Mouse (Mus musculus) myocyte (in vitro differentiated cells): ENCODE data around the gene Bclaf3. TPM values are rescaled to one million over a fixed set of nuclear protein-coding genes. Genes with fewer than 3 reads are reported as not detected.
"Not testable (repeated sequence)": the region's sequence is repeated elsewhere in the genome, so short reads cannot be mapped to it uniquely, and the experiment has no call there.

Experiments
- H3K27me3 ChIP-seq: one replicate; pipeline ENCODE4 v1.6.1; 2011; ENCODE audit not compliant: control insufficient read depth, insufficient read depth, insufficient read length
- H3K36me3 ChIP-seq: one replicate; pipeline ENCODE4 v1.6.1; 2011; ENCODE audit not compliant: control insufficient read depth, insufficient read depth
- H3K4me2 ChIP-seq: one replicate; pipeline ENCODE4 v1.6.1; 2011; ENCODE audit warnings: low read depth, control low read depth
- H3K4me3 ChIP-seq: one replicate; pipeline ENCODE4 v1.5.1; 2011; ENCODE audit warnings: mild to moderate bottlenecking, control low read depth, moderate library complexity
- H3K79me2 ChIP-seq: one replicate; pipeline ENCODE4 v1.6.1; 2011; ENCODE audit not compliant: control insufficient read depth, insufficient read depth
- H3ac ChIP-seq: one replicate; pipeline ENCODE4 v1.6.1; 2011; ENCODE audit not compliant: control insufficient read depth, insufficient read length
- CEBPB ChIP-seq: IDR thresholded peaks from 2 replicates; pipeline ENCODE4 v1.6.1; 2011; ENCODE audit warnings: mild to moderate bottlenecking, moderate library complexity; ENCODE audit not compliant: poor library complexity, insufficient read depth, severe bottlenecking
- E2F4 ChIP-seq: IDR thresholded peaks from one replicate; pipeline ENCODE4 v1.6.1; 2011; ENCODE audit warnings: mild to moderate bottlenecking, control low read depth, moderate library complexity; ENCODE audit not compliant: insufficient read depth
- MAX ChIP-seq: IDR thresholded peaks from one replicate; pipeline ENCODE4 v1.6.1; 2011; ENCODE audit warnings: low read depth, mild to moderate bottlenecking, control low read depth
- MYOD1 ChIP-seq, 3 experiments: IDR thresholded peaks; one replicate each; pipeline ENCODE4 v1.6.1; 2011; ENCODE audit warnings: control low read depth in 2 of 3, low read depth in 2 of 3, mild to moderate bottlenecking in 2 of 3, moderate library complexity in 1 of 3; ENCODE audit not compliant: insufficient read length in 2 of 3, control insufficient read depth in 1 of 3
- MYOG ChIP-seq, 3 experiments: IDR thresholded peaks; one replicate each; pipeline ENCODE4 v1.6.1; 2011; ENCODE audit warnings: control low read depth in 2 of 3, low read depth in 2 of 3, mild to moderate bottlenecking in 2 of 3; ENCODE audit not compliant: insufficient read length in 2 of 3, control insufficient read depth in 1 of 3, insufficient read depth in 1 of 3
- POLR2A ChIP-seq: IDR thresholded peaks from one replicate; pipeline ENCODE4 v1.6.1; 2011; ENCODE audit warnings: low read depth, mild to moderate bottlenecking, control low read depth, moderate library complexity; ENCODE audit not compliant: insufficient read length
- POLR2AphosphoS2 ChIP-seq: IDR thresholded peaks from one replicate; pipeline ENCODE4 v1.6.1; 2011; ENCODE audit warnings: low read depth, control low read depth; ENCODE audit not compliant: insufficient read length
- REST ChIP-seq: IDR thresholded peaks from one replicate; pipeline ENCODE4 v1.6.1; 2011; ENCODE audit warnings: mild to moderate bottlenecking, control low read depth, moderate library complexity; ENCODE audit not compliant: insufficient read depth, insufficient read length
- SRF ChIP-seq: IDR thresholded peaks from one replicate; pipeline ENCODE4 v1.6.1; 2011; ENCODE audit warnings: low read depth; ENCODE audit not compliant: control insufficient read depth, insufficient read length
- TCF12 ChIP-seq: IDR thresholded peaks from one replicate; pipeline ENCODE4 v1.6.1; 2011; ENCODE audit warnings: mild to moderate bottlenecking, control low read depth; ENCODE audit not compliant: poor library complexity, insufficient read depth, severe bottlenecking
- TCF3 ChIP-seq: IDR thresholded peaks from one replicate; pipeline ENCODE4 v1.6.1; 2011; ENCODE audit warnings: low read depth, control low read depth; ENCODE audit not compliant: insufficient read length
- USF1 ChIP-seq: IDR thresholded peaks from one replicate; pipeline ENCODE4 v1.6.1; 2011; ENCODE audit warnings: low read depth, mild to moderate bottlenecking, control low read depth, moderate library complexity
- polyA plus RNA-seq: library from polyadenylated mRNA; unstranded; fragments of >200 nt; fragmentation: generic; extraction: Trizol; gene quantifications from one replicate; pipeline ENCODE4 v1.2.1, GENCODE M21; 2012; ENCODE audit warnings: missing spikeins

Bclaf3 gene
- polyA plus RNA-seq, 1 experiment, result 2.6 TPM

- Histone ChIP-seq H3K4me3 (no peak overlapping the region), H3ac (no peak overlapping the region)
- no peak for TF ChIP-seq USF1
Observed at GRCm38 (mm10) chrX:159522651-159523050, 3.8 kb upstream of the Bclaf3 start.

GRCm38 (mm10) chrX:159532427-159532810 lies 5.9 kb downstream of the Bclaf3 start:
- H3K36me3 ChIP-seq, result no peaks in the 10 kb centered on the region
- H3K4me2 ChIP-seq, result peak overlapping the region; percentile 12
- peak overlapping the region; percentile 36 for H3K4me3 ChIP-seq
- H3ac ChIP-seq, result peak overlapping the region; percentile 67
- peak; percentile 77 for TF ChIP-seq POLR2A
- TF ChIP-seq TCF3, result no peak
- TF ChIP-seq USF1, result no peak
- TF ChIP-seq MAX, result no peak
- TF ChIP-seq REST, result no peak
- TF ChIP-seq SRF, result no peak
- no peak for TF ChIP-seq MYOG (IDR thresholded peaks at IDR 0.05; ENCODE audit: control insufficient read depth in 1 of 3, insufficient read depth in 1 of 3, insufficient read length in 2 of 3, low read depth in 2 of 3)
- TF ChIP-seq E2F4, result no peak
- TF ChIP-seq CEBPB, result no peak
- no peak for TF ChIP-seq TCF12
- peak; percentile 82 for TF ChIP-seq POLR2AphosphoS2
- no peak for TF ChIP-seq MYOD1 (IDR thresholded peaks at IDR 0.05; ENCODE audit: control insufficient read depth in 1 of 3, insufficient read length in 2 of 3, low read depth in 2 of 3)
- H3K79me2 ChIP-seq, result peaks cover 26% of the 10 kb centered on the region
- H3K27me3 ChIP-seq, result no peaks in the 10 kb centered on the region

More at GRCm38 (mm10) chrX:159522651-159523050, 3.8 kb upstream of the Bclaf3 start:
- no peak overlapping the region for H3K4me2 ChIP-seq
- H3K27me3 ChIP-seq, result no peaks in the 10 kb centered on the region
- H3K79me2 ChIP-seq, result no peaks in the 10 kb centered on the region
- H3K36me3 ChIP-seq, result no peaks in the 10 kb centered on the region

- TF ChIP-seq SRF (no peak), REST (no peak), USF1 (no peak), TCF3 (no peak), CEBPB (no peak), POLR2A (no peak), MYOD1 (IDR thresholded peaks at IDR 0.05; ENCODE audit: control insufficient read depth in 1 of 3, insufficient read length in 2 of 3, low read depth in 2 of 3) (no peak), MYOG (IDR thresholded peaks at IDR 0.05; ENCODE audit: control insufficient read depth in 1 of 3, insufficient read depth in 1 of 3, insufficient read length in 2 of 3, low read depth in 2 of 3) (no peak), TCF12 (no peak), E2F4 (no peak), POLR2AphosphoS2 (no peak), MAX (no peak)
- peaks cover 28% of the 10 kb centered on the region for H3K79me2 ChIP-seq
Observed at GRCm38 (mm10) chrX:159532811-159533462, 6.4 kb downstream of the Bclaf3 start.

GRCm38 (mm10) chrX:159541936-159542335 lies 15.4 kb downstream of the Bclaf3 start:
- Histone ChIP-seq H3K4me2 (no peak overlapping the region), H3ac (no peak overlapping the region), H3K27me3 (no peaks in the 10 kb centered on the region), H3K36me3 (no peaks in the 10 kb centered on the region), H3K79me2 (peaks cover 17% of the 10 kb centered on the region), H3K4me3 (no peak overlapping the region)
- TF ChIP-seq POLR2AphosphoS2, result no peak

More at GRCm38 (mm10) chrX:159532811-159533462, 6.4 kb downstream of the Bclaf3 start:
- Histone ChIP-seq H3K36me3 (no peaks in the 10 kb centered on the region), H3K27me3 (no peaks in the 10 kb centered on the region), H3K4me3 (peak overlapping the region; percentile 36), H3ac (peak overlapping the region; percentile 67), H3K4me2 (peak overlapping the region; percentile 60)

GRCm38 (mm10) chrX:159547093-159547492 lies 20.6 kb downstream of the Bclaf3 start:
- Histone ChIP-seq H3K4me2 (no peak overlapping the region), H3ac (no peak overlapping the region), H3K4me3 (no peak overlapping the region)

GRCm38 (mm10) chrX:159584738-159585137 lies 58.2 kb downstream of the Bclaf3 start:
- H3K4me2 ChIP-seq, H3K27me3 ChIP-seq, H3ac ChIP-seq, H3K4me3 ChIP-seq, H3K36me3 ChIP-seq, H3K79me2 ChIP-seq: not testable (repeated sequence)

More at GRCm38 (mm10) chrX:159547093-159547492, 20.6 kb downstream of the Bclaf3 start:
- no peaks in the 10 kb centered on the region for H3K79me2 ChIP-seq
- H3K27me3 ChIP-seq, result no peaks in the 10 kb centered on the region
- TF ChIP-seq MAX (no peak), MYOG (IDR thresholded peaks at IDR 0.05; ENCODE audit: control insufficient read depth in 1 of 3, insufficient read depth in 1 of 3, insufficient read length in 2 of 3, low read depth in 2 of 3) (no peak), CEBPB (no peak), POLR2AphosphoS2 (no peak), REST (no peak), SRF (no peak), TCF12 (no peak), TCF3 (no peak), E2F4 (no peak), USF1 (no peak), MYOD1 (IDR thresholded peaks at IDR 0.05; ENCODE audit: control insufficient read depth in 1 of 3, insufficient read length in 2 of 3, low read depth in 2 of 3) (no peak), POLR2A (no peak)
- peaks cover 4% of the 10 kb centered on the region for H3K36me3 ChIP-seq
